Mouse (Mus musculus) brain, embryonic 14.5 days (tissue): ENCODE data around the gene Drg1.
"Not testable (repeated sequence)": the region's sequence is repeated elsewhere in the genome, so short reads cannot be mapped to it uniquely, and the experiment has no call there.

Experiments used
- CTCF ChIP-seq: fragments of 200-500 bp; IDR thresholded peaks from 2 replicates; pipeline ENCODE4 v1.5.1; 2012; ENCODE audit warnings: inconsistent platforms, mild to moderate bottlenecking, moderate library complexity, borderline replicate concordance; ENCODE audit not compliant: insufficient read depth, insufficient read length; ENCODE audit errors: extremely low read depth
- POLR2A ChIP-seq: fragments of 200-500 bp; IDR thresholded peaks from 2 replicates; pipeline ENCODE4 v1.6.1; 2012; ENCODE audit warnings: mild to moderate bottlenecking, inconsistent platforms, borderline replicate concordance; ENCODE audit not compliant: poor library complexity, insufficient read depth, insufficient read length, severe bottlenecking; ENCODE audit errors: extremely low read depth

DNA sequence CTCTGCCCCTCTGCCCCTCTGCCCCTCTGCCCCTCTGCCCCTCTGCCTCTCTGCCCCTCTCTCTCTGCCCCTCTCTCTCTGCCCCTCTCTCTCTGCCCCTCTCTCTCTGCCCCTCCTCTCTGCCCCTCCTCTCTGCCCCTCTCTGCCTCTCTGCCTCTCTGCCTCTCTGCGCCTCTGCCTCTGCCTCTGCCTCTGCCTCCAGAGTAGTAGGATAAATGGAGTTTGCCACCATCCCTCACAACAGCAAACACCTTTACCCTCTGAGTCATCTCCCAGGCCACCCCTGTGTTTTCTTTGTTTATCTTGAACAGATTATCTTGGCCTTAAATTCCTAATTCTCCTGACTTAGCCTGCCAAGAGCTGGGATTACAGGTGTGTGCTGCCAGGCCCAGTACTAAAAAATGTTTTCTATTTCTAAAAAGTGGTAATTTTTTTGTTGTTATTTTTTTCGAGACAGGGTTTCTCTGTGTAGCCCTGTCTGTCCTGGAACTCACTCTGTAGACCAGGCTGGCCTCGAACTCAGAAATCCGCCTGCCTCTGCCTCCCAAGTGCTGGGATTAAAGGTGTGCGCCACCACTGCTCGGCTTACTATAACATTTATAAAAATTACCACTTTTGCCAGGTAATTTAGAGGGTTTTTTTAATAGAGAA lies 85.6 kb downstream of the Drg1 start:
- not testable (repeated sequence) for TF ChIP-seq CTCF, POLR2A
